Mouse (Mus musculus): ENCODE measurements at regions not wholly inside any gene's neighbourhood (a gene's known extent, or its start where the extent isn't known, plus 50 kb on each side); places are given as distances from the start of the nearest gene placed in this dataset.

DNA sequence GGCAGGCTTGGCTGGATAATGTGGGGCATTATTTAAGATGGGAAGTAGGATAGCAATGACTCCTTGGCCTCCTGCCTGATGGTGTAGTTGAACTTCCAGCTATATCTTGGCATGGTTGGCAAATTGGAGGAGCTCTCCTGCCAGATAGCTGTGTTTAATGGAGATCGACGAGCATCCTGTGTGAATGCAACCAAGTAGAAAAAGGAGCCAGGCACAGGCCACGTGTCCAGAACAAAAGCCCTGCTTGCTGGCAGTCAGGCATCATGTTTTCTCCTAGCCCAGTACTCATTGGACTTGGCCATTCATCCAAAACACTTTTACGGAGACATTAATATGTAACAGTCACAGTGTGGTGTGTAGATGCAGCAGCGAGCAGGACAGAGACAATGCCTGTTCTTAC, 211.8 kb upstream of the 9630041A04Rik start:
- no peak for DNase-seq (ENCODE audit: low read depth, low spot score)

DNA sequence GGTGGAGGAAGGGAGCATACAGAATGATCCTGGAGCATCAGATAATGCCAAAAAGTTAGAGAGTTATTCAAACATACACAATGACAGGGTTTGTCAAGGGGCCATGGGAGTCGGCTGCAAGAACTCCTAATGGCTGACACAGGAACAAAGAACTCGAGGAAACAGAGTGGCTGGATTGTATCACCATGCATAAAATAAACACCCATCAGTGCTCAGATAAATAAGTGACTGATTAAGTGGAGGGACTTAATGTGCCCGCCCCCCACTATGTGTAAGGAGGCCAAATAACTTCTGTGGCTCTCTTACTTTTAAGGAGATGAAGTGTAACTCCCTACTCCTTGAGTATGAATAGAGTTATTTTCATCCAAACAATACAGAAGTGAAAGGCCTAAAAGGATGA, 220.1 kb upstream of the 9630041A04Rik start:
- DNase-seq (ENCODE audit: low read depth, low spot score) = no peak

DNA sequence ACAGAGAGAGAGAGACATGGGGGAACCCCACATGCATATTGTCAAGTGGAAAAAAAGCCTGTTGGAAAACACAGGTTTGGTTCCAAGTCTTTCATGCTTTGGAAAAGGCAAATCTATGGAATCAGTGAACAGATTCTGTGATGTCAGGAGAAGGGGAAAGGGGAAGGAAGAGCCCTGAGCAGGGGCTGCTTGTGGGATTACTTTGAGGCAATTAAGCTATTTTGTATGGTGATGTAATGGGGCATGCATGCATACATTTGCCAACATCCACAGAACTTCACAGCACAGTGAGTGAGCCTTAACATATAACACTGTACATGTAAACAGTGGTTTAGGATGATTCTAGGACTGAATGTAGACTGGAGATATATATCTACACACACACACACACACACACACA, 221.0 kb upstream of the 9630041A04Rik start:
- no peak for DNase-seq (ENCODE audit: low read depth, low spot score)

DNA sequence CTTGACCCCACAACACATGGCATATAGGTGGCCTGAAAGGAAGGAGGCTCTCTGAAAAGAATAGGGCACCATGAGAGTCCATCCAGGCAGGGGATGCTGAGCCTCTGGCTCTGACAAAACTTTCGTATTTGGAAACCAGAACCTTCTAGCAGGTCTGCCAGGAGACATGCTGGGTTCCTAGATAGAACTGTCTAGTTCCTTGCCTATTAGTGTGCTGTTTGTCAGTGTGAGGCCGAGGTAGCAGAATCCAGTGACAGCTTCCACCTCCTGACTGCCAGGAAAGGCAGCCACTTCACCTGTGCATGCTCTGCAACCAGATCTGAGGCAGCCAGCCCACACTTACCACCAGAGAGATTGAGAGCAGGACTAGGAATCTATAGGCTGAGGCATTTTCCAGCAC, 245.4 kb upstream of the 9630041A04Rik start:
- no peak for DNase-seq (ENCODE audit: low read depth, low spot score)

DNA sequence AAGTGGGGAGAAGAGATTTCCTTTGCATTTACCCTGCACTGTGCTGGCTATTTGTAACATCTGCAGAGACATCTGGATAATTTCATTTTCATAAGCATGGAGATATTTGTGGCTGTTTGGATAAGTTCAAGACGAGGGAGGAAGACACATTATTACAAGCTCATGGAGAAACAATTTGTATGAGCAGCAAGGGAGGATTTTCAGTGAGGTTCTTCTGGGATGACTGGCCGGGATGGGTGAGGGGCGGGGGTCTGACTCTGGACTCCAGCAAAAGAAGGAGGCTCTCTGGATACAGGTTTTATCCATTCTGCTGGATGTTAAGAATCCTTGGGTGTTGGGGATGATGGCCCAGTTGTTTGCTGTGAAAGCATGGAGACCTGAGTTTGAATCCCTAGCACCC, 246.5 kb upstream of the 9630041A04Rik start:
- no peak for DNase-seq (ENCODE audit: low read depth, low spot score)

DNA sequence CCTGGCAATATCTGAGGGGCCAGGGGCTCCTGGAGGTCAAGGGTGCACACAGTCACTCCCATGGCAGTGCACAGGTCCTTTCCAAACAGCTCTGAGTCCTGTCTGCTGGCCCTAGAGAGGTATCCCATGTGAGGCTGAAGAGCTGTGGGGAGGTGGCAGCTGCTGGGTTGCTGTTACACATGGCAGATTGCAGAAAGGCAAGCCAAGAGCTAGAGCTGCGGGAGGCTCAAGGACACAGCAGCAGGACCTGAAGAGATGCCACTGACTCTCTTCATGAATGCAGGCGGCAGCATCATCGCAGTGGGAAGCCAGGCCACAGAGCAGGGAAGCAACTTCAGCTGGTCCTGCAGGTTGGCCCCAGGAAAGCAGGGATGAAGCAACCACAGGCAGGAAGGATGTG, 247.7 kb upstream of the 9630041A04Rik start:
- DNase-seq (ENCODE audit: low read depth, low spot score) = no peak

DNA sequence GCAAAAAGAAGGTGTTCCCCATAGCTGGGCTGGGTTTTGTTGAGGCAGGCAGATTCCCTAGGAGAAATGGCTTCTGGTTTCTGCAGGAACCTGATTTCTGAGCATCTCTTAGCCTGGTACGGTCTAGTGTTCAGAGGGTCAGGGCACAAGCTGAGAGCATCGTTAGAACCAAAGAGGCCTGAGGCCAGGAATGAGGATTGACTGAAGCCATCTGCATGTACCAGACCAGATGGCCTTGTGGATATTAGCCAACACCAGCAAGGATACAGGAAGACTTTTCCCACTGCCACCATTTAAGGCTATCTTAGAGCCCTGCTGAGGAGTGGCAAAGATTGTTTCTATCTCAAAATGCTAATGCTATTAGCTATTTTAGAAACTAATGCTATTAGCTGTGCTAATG, 248.2 kb upstream of the 9630041A04Rik start:
- no peak for DNase-seq (ENCODE audit: low read depth, low spot score)

DNA sequence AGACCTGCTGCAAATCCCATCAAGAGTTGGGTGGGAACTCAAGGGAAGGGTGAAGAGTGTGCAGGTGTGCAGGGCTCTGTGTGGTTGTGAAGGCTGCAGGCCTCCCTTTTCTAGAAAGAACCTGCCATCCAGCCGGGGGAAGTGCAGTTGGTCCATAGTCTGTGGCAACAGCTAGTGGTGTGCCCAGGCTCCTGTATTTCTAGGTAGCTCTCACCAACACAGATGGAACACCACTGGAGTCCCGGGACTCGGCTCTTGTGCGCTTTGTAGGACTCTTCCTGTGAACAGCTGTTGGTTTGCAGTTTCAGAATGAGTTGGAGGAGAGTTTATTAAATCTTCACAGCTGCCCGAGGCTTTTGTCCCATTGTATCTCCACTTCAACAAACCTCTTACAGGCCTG, 248.7 kb upstream of the 9630041A04Rik start:
- no peak for DNase-seq (ENCODE audit: low read depth, low spot score)

DNA sequence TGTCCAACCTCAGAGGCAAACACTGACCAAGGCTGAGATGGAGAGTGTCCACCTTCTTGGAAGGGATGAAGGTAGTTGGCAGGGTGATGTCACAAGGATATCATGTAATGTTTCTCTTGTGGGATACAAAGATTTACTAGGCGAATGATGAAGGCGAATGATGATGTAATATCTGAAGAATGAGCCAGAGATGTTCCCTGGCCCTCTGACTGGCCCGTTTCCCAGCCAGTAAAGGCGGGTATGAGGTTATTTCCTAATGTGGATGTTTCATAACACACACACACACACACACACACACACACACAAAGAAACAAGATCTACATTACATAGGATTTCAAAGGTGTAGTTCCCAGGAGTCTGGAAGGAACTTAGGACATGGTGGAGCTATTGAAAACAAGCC, 249.1 kb upstream of the 9630041A04Rik start:
- DNase-seq (ENCODE audit: low read depth, low spot score) = no peak

DNA sequence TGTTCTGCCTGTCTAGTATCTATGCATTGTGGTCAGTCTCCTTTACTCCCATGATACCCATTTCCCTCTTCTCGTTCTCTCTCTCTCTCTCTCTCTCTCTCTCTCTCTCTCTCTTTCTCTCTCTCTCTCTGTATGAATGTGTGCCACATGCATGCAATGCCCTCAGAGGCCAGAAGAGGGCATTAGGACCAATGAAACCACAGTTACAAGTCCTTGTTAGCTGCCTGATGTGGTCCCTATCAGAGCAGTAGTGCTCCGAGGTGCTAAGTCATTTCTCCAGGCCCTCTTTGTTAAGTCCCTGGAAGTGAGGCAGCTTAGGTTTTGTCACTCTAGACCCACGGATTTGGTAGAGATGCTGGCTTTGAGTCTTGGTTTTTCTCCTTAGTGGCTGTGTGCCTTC, 250.2 kb upstream of the 9630041A04Rik start:
- peak; percentile 58 for DNase-seq (ENCODE audit: low read depth, low spot score)

DNA sequence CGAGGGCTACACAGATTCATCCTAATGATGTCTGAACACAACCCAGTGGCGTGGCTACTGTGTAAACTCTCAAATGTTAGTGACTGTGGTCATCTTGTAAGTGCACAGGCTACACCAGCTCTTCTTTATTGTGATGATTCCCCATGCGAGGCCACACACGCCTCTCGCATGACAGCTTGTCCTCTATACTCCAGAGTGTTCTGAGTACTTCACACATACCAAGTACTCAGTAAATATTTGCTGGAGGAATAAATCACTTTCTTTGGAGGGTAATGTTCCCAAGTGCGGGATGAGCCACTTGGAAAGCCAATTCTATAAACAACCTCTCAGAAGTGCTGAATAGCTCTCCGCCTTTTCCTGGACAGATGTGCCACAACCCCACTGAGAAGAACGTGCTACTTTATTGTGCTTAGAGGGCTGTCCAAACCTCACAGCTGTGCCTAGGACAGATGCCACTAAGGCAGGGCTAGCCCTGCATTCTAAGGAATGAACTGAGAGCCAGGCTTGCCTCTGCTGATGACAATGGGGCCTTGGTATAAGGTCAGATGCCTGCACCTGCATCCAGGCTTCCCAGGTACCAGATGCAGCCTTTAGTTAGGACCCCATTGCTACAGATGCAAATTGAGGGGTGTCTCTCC, 250.7 kb upstream of the 9630041A04Rik start:
- no peak for DNase-seq (ENCODE audit: low read depth, low spot score)

DNA sequence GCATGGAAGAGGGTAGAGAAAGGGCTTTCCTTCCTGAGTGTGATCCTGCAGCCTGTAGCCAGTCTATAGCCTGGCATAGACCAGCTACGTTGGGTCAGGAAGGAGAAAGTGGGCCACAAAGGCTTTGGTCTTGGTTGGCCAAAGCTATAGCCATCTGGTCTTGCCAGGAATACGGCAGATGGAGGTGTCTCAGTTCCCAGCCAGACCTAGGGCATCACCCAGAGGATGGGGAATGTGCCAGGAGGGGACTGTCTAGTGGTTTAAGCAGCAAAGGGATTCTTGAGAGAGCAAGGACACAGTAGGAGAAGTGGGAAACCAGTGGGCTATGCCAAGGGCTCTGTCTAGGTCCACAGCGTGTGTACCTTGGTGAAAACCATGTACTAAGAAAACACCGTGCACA, 251.3 kb upstream of the 9630041A04Rik start:
- DNase-seq (ENCODE audit: low read depth, low spot score) = no peak

DNA sequence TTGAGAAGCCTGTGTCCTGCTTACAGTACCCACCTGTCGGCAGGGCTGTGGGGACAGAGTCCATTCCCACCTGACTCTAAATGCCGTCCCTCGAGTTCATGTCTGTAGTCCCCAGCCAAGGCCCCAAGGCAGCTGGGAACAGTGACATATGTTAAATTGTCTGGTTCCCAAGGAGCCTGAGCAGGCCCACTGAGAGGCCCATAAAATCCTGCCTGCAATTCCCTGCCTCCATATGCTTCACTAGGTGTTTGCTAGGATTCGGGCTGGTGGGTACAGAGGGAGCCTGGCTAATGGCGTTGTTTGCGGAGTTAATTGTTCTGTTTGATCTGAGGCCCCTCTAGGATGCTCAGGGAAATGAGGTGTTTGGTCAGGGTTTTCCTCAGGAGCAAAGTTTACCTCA, 258.8 kb upstream of the 9630041A04Rik start:
- no peak for DNase-seq (ENCODE audit: low read depth, low spot score)

DNA sequence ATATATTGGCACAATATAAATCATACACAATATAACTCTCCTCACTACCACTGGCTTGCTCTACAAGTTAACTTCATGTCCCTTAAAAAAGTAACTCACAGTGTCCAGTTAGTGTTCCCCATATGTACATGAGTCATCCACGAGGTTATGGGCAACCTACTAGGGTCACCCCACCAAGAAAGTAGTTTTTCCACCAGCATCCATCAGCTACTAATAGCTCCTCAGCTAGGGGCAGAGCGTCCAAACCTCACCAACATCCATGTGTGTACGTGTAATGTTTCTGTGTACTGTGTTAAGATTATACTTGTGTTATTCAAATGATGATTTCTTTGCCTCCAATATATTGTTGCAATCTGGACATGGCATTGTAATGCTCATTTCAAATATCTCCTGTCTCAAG, 264.7 kb upstream of the 9630041A04Rik start:
- no peak for DNase-seq (ENCODE audit: low read depth, low spot score)

DNA sequence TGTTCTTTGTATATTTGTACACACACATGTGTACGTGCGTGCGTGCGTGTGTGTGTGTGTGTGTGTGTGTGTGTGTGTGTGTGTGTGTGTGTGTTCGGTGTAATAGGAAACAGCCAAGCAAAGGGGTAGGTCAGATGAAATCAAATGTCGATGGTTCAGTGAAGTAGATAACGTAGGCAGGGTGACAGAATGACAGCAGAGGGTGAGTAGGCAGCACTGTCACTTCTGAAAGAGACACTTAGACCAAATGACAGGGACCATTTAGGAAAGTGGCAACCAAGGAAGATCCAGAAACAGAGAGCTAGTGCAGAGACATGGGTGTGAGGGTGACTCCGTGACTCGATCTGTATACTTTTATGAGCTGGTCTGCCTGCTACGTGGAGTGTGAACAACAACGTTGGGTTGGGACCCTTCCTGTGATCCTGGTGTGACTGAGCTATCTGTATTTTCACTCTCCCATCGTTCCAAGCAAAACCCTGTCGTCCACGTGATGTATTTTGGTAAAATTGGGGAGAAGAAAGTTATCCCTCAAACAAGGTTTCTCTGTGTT, 266.5 kb upstream of the 9630041A04Rik start:
- no peak for DNase-seq (ENCODE audit: low read depth, low spot score)

DNA sequence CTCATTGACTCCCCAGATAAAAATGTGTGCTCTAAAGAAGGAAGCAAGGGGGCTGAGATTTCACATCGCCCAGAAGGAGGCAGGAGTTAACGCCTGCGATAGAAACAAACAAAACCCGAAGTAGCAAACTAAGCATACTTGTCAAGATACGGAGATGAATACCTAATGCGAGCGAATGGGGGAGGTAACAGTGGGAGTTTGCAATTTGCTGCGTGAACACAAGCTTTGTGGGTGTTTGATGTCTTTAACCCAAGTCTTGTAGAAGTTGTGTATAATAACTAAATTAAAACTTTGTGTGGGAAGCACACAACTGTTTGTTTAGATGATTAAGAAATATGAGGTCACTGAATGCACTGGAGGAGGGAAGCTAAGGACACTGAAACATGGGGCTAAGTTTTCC, 269.0 kb upstream of the 9630041A04Rik start:
- DNase-seq (ENCODE audit: low read depth, low spot score) = no peak

DNA sequence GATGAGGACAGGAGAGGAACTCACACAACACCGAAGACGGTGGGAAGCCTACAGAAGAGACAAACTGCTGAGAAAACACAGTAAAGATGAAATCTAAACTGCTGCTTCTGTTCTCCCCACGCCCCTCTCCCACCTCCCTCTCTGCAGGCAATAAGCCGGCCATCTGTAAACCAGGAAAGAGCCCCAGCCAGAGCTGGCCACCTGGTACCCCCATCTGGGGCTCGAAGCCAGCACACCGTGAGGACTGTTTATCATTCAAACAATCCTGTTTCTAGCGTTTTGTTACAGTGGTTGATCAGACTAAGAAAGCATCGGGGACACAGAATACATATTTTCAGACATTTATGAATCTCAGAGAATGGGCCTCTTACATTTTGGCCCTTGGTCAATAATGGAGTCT, 270.0 kb upstream of the 9630041A04Rik start:
- DNase-seq (ENCODE audit: low read depth, low spot score) = no peak

DNA sequence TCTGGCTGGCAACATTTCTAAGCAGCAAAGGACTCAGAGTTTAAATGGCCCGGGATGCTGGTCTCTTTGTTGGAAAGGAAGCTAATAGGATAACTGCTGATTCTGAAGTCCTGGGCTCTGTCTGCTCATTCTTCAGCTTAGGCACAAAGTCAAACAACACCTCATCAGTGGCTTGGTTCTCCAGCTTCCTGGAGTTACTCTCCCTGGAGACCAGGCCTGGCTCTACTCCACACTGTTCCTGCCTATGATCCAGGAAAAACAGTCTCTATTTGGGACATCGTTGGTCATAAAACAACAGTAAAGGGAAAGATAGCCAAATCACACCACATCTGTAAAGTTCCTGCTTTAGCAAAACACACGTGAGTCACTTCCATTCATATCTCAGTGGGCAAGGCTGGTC, 271.3 kb upstream of the 9630041A04Rik start:
- no peak for DNase-seq (ENCODE audit: low read depth, low spot score)

DNA sequence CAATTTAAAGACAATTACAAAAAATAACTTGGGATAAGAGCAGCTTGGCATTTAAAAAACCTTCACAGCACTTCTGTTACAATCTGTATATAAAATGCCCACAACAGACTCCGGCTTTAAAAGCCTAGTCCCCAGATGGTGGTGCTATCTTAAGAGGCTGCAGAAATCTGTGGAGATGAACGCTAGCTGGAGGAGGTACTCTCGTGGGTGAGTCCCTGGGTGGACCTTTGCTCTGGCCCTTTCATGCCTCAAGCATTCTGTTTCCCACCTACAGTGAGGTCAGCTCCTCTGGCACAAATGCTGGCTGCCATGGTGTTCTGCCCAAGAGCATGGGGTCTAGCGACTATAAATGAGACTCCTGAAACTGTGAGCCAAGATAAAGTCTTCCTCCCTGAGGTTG, 280.6 kb upstream of the 9630041A04Rik start:
- DNase-seq (ENCODE audit: low read depth, low spot score) = no peak

DNA sequence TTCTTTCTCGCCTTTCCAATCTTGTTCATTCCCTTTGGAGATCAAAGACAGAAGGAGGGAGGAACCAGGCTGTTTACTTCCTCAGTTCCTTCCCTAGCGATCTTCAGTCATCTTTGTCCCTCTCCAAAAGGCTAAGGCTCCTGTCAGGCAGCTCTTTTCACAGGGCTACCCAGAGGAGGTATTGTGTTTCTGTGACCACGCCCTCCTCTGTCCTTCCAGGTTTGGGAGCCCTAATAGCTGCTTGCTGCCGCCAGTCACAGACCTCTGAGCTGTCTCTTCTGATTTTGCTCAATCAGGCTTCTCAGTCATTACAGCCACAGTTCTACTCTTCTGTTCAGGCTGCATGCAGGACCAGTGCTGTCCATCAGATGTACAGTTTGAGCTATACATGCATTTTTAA, 290.9 kb upstream of the 9630041A04Rik start:
- no peak for DNase-seq (ENCODE audit: low read depth, low spot score)

DNA sequence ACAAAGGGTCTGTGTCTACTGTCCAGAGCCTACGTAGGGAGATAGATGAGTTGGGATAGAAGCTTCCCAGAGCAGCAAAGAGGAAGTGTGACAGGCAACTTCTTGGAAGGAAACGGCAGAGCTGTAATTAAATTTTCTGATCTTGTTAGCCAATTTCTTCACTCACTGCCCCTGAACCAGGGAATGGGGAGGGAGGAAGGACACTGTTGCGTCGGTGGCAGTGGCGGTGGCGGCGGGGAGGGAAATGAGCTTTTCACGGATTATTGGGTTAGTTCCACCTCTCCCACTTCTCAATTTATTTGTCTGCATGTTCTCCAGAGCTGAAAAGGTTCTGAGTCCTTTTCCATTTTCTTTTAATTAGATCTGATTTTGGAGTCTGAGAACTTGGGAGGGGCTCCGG, 298.4 kb upstream of the 9630041A04Rik start:
- DNase-seq (ENCODE audit: low read depth, low spot score) = no peak

DNA sequence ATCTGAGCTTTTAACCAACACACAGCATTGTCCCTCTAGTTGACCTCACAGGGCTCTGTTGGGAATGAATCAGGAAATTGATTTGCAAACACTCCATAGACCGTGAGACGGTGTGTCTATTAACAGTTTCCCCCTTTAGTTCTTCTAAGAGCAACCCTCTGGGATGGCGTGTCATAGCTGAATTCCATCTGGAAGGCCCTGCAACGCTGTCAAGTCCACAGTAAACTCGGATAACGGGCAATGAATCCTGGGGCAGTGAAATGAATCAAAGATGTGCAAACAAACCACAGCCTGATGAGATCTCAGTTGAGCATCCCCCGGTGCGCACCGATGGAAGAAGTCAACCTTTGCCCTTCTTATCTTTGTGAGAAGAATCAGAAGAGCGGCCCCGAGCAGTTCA, 302.3 kb upstream of the 9630041A04Rik start:
- no peak for DNase-seq (ENCODE audit: low read depth, low spot score)

DNA sequence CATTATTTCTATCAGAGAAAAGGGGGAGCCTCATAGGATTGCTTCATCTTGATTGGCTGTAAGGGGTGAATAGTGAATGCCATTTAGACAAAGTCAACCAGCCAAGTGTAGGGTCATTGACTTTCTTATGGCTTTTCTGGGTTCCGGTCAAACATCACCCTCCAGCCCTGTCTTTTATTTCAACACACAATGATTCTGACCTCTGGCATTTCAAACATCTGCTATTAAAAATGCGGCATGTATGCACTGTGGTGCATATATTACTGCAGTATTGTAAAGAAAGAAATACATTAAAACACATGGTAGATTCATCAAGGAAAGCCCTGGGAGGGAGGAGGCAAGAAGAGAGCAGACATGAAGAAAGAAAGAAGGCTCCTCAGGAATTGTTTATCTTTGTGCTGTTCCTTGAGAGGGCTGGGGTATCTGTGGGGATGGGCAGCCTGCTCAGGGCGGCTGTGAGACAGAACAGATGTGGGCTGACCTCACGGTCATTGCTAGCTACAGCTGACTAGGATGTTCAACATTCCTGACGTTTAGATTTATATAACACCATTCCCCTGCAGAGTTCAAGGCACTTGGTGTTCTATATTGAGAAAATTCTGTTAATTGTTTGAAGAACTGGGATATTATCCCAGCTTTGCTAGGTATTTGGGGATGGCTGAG, 303.5 kb upstream of the Ppp2r3a start:
- no peak for DNase-seq (ENCODE audit: low read depth, low spot score)

DNA sequence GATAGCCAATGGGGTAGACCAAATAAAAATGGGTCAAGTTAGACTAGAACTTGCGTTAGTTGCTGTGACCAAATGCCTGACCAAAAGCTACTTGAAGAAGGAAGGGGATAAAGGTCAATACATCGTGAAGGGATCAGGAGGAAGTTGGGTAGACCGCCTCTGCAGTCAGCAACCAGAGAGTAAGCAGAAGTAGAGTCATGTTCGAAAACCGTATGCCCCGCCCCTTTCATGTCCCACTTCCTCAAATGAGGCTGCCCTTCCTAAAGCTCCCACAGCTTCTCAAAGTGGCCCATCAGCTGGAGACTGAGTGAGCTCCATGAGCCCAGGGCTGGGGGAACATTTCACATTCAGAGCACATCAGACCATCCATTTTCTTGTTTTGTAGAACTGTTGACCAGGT, 301.2 kb upstream of the Ppp2r3a start:
- DNase-seq (ENCODE audit: low read depth, low spot score) = no peak

Measured in R1 (cell line).